Mouse (Mus musculus) thymus, adult 2 months (tissue): Measurements from ENCODE around the gene Trpc4ap. TPM values are rescaled to one million over a fixed set of nuclear protein-coding genes. Genes with fewer than 3 reads are reported as not detected.

Experiments used
- DNase-seq: peaks from one replicate; pipeline ENCODE4 v3.0.0; 2021
- H3K27ac ChIP-seq: fragments of 200-500 bp; 2 replicates; pipeline ENCODE4 v1.5.1; 2012; ENCODE audit warnings: low read length, control low read depth; ENCODE audit not compliant: control insufficient read depth, insufficient read depth
- H3K27me3 ChIP-seq: fragments of 200-500 bp; 2 replicates; pipeline ENCODE4 v1.6.1; 2012; ENCODE audit warnings: mild to moderate bottlenecking, low read length, moderate library complexity, mixed read lengths; ENCODE audit not compliant: control insufficient read depth, insufficient read depth
- H3K36me3 ChIP-seq: fragments of 200-500 bp; 2 replicates; pipeline ENCODE4 v1.6.1; 2012; ENCODE audit warnings: mild to moderate bottlenecking, low read length, moderate library complexity; ENCODE audit not compliant: control insufficient read depth, insufficient read depth
- H3K4me1 ChIP-seq: fragments of 200-500 bp; replicated peaks from 2 replicates; pipeline ENCODE4 v1.6.1; 2012; ENCODE audit warnings: low read length; ENCODE audit not compliant: control insufficient read depth, insufficient read depth
- H3K4me3 ChIP-seq: fragments of 200-500 bp; 2 replicates; pipeline ENCODE4 v1.5.1; 2012; ENCODE audit warnings: mild to moderate bottlenecking, low read length, control low read depth, moderate library complexity; ENCODE audit not compliant: control insufficient read depth, insufficient read depth
- CTCF ChIP-seq: fragments of 200-500 bp; IDR thresholded peaks from 2 replicates; pipeline ENCODE4 v1.5.1; 2012; ENCODE audit warnings: mild to moderate bottlenecking, control low read depth, low read length, moderate library complexity, borderline replicate concordance; ENCODE audit not compliant: control insufficient read depth, poor library complexity, insufficient read depth; ENCODE audit errors: extremely low read depth
- POLR2A ChIP-seq: fragments of 200-500 bp; IDR thresholded peaks from 2 replicates; pipeline ENCODE4 v1.6.1; 2012; ENCODE audit warnings: mild to moderate bottlenecking, low read length, control low read depth, moderate library complexity; ENCODE audit not compliant: control insufficient read depth, poor library complexity, insufficient read depth; ENCODE audit errors: extremely low read depth
- WGBS: fragments of 180-500 bp; shearing (Covaris S2); methylation state at CpG from one replicate; pipeline ENCODE4 v1.1.7; 2018; 5-methylcytosine and 5-hydroxymethylcytosine counted together
- polyA plus RNA-seq: library from polyadenylated mRNA; depleted of rRNA; stranded (reverse); fragments of >200 nt; gene quantifications from 2 replicates; pipeline ENCODE4 v1.2.3, GENCODE M21; 2012

The Trpc4ap gene
- polyA plus RNA-seq, 1 experiment: 518 TPM

GRCm38 (mm10) chr2:155604560-155605235, 87.5 kb downstream of the Trpc4ap start:
- H3K27ac ChIP-seq: no peak overlapping the region
- WGBS: 74% methylated on average over 10 of the region's 10 CpGs
- DNase-seq: no peak
- no peaks in the 10 kb centered on the region for H3K36me3 ChIP-seq
- TF ChIP-seq POLR2A (no peak), CTCF (no peak)
- no peaks in the 10 kb centered on the region for H3K27me3 ChIP-seq
- H3K4me1 ChIP-seq: no peaks in the 10 kb centered on the region
- H3K4me3 ChIP-seq: no peak overlapping the region

GRCm38 (mm10) chr2:155603707-155604106, 88.5 kb downstream of the Trpc4ap start:
- H3K27me3 ChIP-seq: no peaks in the 10 kb centered on the region
- H3K27ac ChIP-seq: no peak overlapping the region
- no peaks in the 10 kb centered on the region for H3K4me1 ChIP-seq
- no peaks in the 10 kb centered on the region for H3K36me3 ChIP-seq
- no peak overlapping the region for H3K4me3 ChIP-seq
- DNase-seq: no peak
- 93% methylated on average over 3 of the region's 3 CpGs for WGBS
- no peak for TF ChIP-seq POLR2A
- no peak for TF ChIP-seq CTCF

GRCm38 (mm10) chr2:155595516-155595915, 96.7 kb downstream of the Trpc4ap start:
- 84% methylated on average over 6 of the region's 6 CpGs for WGBS
- DNase-seq: no peak
- H3K36me3 ChIP-seq: no peaks in the 10 kb centered on the region
- H3K4me3 ChIP-seq: no peak overlapping the region
- peaks cover 4% of the 10 kb centered on the region for H3K4me1 ChIP-seq
- TF ChIP-seq CTCF: no peak
- TF ChIP-seq POLR2A: no peak
- H3K27ac ChIP-seq: no peak overlapping the region
- no peaks in the 10 kb centered on the region for H3K27me3 ChIP-seq

- under 1% methylated on average over 9 of the region's 9 CpGs for WGBS
- TF ChIP-seq CTCF (peak; percentile 44; the same call in 1 of the 2 replicates), POLR2A (no peak; the same call in 1 of the 2 replicates)
- Histone ChIP-seq H3K4me1 (peaks cover 4% of the 10 kb centered on the region), H3K27me3 (no peaks in the 10 kb centered on the region), H3K36me3 (no peaks in the 10 kb centered on the region), H3K27ac (no peak overlapping the region), H3K4me3 (peak overlapping the region; percentile 77)
- DNase-seq: no peak
Measured at GRCm38 (mm10) chr2:155592854-155593283, 99.3 kb downstream of the Trpc4ap start.

GRCm38 (mm10) chr2:155592137-155592853, 99.9 kb downstream of the Trpc4ap start, which contains the start of gene Gss:
Gss (minus strand) TSS chr2:155592810.
- no peak for TF ChIP-seq CTCF
- TF ChIP-seq POLR2A: peak; percentile 65; the same call in 1 of the 2 replicates
- peak; percentile 96 for DNase-seq
- H3K27ac ChIP-seq: no peak within 1 kb of the TSS
- no peaks in the 10 kb centered on the region for H3K36me3 ChIP-seq
- H3K4me3 ChIP-seq: peak within 1 kb of the TSS; percentile 77
- no peaks in the 10 kb centered on the region for H3K27me3 ChIP-seq
- under 1% methylated on average over 53 of the region's 53 CpGs for WGBS
- peaks cover 4% of the 10 kb centered on the region for H3K4me1 ChIP-seq

- WGBS: 26% methylated on average over 6 of the region's 6 CpGs
- H3K4me3 ChIP-seq: peak overlapping the region; percentile 77
- peaks cover 4% of the 10 kb centered on the region for H3K4me1 ChIP-seq
- no peaks in the 10 kb centered on the region for H3K27me3 ChIP-seq
- no peak for DNase-seq
- H3K36me3 ChIP-seq: no peaks in the 10 kb centered on the region
- TF ChIP-seq CTCF: no peak
- no peak overlapping the region for H3K27ac ChIP-seq
Measured at GRCm38 (mm10) chr2:155591676-155592075, 100.5 kb downstream of the Trpc4ap start.

GRCm38 (mm10) chr2:155590876-155591275, 101.3 kb downstream of the Trpc4ap start:
- Histone ChIP-seq H3K27ac (no peak overlapping the region), H3K4me1 (peaks cover 4% of the 10 kb centered on the region), H3K36me3 (no peaks in the 10 kb centered on the region), H3K27me3 (no peaks in the 10 kb centered on the region), H3K4me3 (no peak overlapping the region)
- WGBS: 97% methylated on average over 2 of the region's 2 CpGs
- TF ChIP-seq POLR2A: no peak
- no peak for TF ChIP-seq CTCF
- no peak for DNase-seq
